Mouse (Mus musculus): ENCODE results near the gene Zc3h15. TPM values are rescaled to one million over a fixed set of nuclear protein-coding genes. Genes with fewer than 3 reads are reported as not detected.

The Zc3h15 gene
- polyA plus RNA-seq, 1 experiment from 2014 or later: 171 TPM

DNA sequence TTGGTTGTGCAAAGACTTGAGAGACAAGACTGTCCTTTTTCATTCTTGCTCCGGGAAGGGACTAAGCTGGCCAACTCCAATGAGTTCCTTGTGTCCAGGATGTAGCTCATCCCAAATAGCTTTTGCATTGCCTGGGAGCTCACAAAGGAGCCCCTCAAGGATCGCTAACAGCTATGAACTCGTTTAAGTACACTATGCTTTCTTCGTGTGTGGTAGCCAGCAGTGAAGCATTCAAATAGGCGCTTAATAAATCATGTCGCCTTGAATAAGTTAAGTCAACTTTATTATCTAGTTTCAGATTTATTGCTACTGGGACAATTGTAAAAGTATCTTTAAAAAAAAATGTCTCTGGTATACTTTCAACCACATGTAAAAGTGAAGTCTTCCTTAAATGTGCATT lies 37.5 kb downstream of the Zc3h15 start:
- Histone ChIP-seq H3K27me3 (replicated peaks; ENCODE audit: control insufficient read depth, insufficient read depth, low read length) (no peaks in the 10 kb centered on the region), H3K4me3 (ENCODE audit: low read length) (no peak overlapping the region)
- ATAC-seq: no peak

DNA sequence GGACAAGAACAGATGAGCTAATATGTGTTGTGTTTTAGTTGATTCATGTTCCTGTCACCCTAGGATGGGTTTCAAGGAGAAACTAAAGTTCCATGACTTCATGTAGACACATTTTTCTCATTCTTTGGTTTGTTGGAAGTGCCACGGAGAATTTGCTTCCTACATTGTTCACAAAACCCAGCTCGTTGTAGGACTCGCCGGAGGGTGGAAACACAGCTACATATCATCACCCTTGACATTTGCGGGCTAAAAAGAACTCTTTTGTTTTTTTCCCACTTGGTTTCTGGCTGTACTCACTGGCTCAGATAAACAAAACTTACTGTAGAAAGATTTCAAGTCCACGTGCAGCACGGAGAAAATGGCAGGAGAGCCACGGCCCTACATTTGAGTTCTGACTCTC lies 38.0 kb downstream of the Zc3h15 start:
- Histone ChIP-seq H3K27ac (ENCODE audit: low read depth, low read length) (no peak overlapping the region), H3K9me3 (ENCODE audit: control insufficient read depth, low read length) (no peaks in the 10 kb centered on the region), H3K36me3 (ENCODE audit: control insufficient read depth, insufficient read depth, low read length) (no peaks in the 10 kb centered on the region), H3K4me1 (ENCODE audit: control insufficient read depth, insufficient read depth, low read depth, low read length) (no peaks in the 10 kb centered on the region), H3K4me3 (ENCODE audit: low read length) (no peak overlapping the region), H3K27me3 (replicated peaks; ENCODE audit: control insufficient read depth, insufficient read depth, low read length) (no peaks in the 10 kb centered on the region), H3K4me2 (ENCODE audit: low read length) (no peak overlapping the region), H3K9ac (ENCODE audit: low read depth, low read length) (no peak overlapping the region)
- no peak for ATAC-seq
- 66% methylated on average over 8 of the region's 8 CpGs for WGBS

More for the DNA sequence above, 37.5 kb downstream of the Zc3h15 start:
- Histone ChIP-seq H3K9ac (ENCODE audit: low read depth, low read length) (no peak overlapping the region), H3K36me3 (ENCODE audit: control insufficient read depth, insufficient read depth, low read length) (no peaks in the 10 kb centered on the region), H3K4me1 (ENCODE audit: control insufficient read depth, insufficient read depth, low read depth, low read length) (no peaks in the 10 kb centered on the region), H3K9me3 (ENCODE audit: control insufficient read depth, low read length) (no peaks in the 10 kb centered on the region), H3K27ac (ENCODE audit: low read depth, low read length) (no peak overlapping the region), H3K4me2 (ENCODE audit: low read length) (no peak overlapping the region)
- WGBS: 53% methylated on average over 6 of the region's 6 CpGs

DNA sequence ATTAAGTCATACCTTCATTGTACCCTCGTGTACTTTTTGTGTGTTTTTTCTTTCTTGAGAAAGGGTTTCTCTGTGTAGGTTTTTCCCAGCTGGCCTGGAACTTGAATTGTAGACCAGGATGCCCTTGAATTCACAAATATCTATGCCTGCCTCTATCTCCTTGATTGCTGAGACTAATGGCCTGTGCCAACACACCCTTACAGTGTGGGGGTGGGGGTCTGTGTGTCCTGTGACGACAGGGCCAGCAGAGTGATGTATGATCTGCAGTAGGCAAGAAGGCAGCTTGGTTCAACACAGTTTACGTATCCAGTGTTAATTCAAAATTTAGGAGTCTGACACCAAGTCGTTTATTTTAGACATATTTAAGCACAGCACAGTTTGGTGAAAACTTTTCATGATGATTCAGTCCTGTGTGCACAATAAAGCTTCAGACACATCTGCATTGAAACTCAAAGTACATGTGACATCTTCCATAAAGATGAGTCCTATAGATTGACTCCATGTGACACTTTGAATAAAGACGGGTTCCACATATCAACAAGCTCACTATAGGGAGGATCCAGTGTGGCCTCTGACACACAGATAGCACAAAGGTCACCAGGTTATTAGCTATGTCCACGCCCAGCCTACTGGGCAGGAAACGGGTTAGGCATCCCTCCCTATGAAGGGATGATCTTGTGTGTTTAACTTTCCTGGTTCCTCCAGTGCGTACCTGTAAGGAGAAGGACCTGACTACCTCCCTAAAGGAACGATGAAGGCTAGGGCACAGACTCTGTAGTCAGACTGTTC lies 39.7 kb downstream of the Zc3h15 start:
- no peaks in the 10 kb centered on the region for H3K36me3 ChIP-seq (ENCODE audit: control insufficient read depth, insufficient read depth, low read length)
- no peak overlapping the region for H3K4me2 ChIP-seq (ENCODE audit: low read length)
- no peak for ATAC-seq
- H3K9ac ChIP-seq (ENCODE audit: low read depth, low read length): no peak overlapping the region
- H3K27me3 ChIP-seq (replicated peaks; ENCODE audit: control insufficient read depth, insufficient read depth, low read length): no peaks in the 10 kb centered on the region
- H3K4me3 ChIP-seq (ENCODE audit: low read length): no peak overlapping the region
- H3K27ac ChIP-seq (ENCODE audit: low read depth, low read length): no peak overlapping the region
- 85% methylated on average over 9 of the region's 9 CpGs for WGBS
- no peaks in the 10 kb centered on the region for H3K4me1 ChIP-seq (ENCODE audit: control insufficient read depth, insufficient read depth, low read depth, low read length)
- no peaks in the 10 kb centered on the region for H3K9me3 ChIP-seq (ENCODE audit: control insufficient read depth, low read length)

DNA sequence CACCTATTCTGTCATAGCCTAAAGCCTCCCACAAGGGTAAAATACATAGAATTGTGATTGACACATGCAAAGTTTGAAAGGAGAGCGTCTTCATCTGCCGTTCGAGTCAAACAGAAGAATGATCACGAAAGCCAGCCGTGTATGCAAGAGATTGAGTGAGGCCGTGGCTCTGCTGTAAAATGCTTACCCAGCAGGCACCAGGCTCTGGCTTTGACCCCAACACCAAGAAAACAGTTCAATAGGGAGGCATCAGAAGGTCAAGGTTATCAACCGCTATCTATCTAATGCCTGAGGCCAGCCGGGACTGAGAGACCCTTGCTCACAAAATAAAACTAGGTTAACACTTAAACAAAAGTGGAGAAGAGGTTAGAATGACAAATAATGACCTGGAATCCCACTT lies 40.5 kb downstream of the Zc3h15 start:
- Histone ChIP-seq H3K4me2 (ENCODE audit: low read length) (no peak overlapping the region), H3K9me3 (ENCODE audit: control insufficient read depth, low read length) (no peaks in the 10 kb centered on the region), H3K27ac (ENCODE audit: low read depth, low read length) (no peak overlapping the region), H3K9ac (ENCODE audit: low read depth, low read length) (no peak overlapping the region), H3K36me3 (ENCODE audit: control insufficient read depth, insufficient read depth, low read length) (no peaks in the 10 kb centered on the region), H3K4me3 (ENCODE audit: low read length) (no peak overlapping the region), H3K27me3 (replicated peaks; ENCODE audit: control insufficient read depth, insufficient read depth, low read length) (no peaks in the 10 kb centered on the region), H3K4me1 (ENCODE audit: control insufficient read depth, insufficient read depth, low read depth, low read length) (no peaks in the 10 kb centered on the region)
- WGBS: 88% methylated on average over 8 of the region's 8 CpGs
- no peak for ATAC-seq

DNA sequence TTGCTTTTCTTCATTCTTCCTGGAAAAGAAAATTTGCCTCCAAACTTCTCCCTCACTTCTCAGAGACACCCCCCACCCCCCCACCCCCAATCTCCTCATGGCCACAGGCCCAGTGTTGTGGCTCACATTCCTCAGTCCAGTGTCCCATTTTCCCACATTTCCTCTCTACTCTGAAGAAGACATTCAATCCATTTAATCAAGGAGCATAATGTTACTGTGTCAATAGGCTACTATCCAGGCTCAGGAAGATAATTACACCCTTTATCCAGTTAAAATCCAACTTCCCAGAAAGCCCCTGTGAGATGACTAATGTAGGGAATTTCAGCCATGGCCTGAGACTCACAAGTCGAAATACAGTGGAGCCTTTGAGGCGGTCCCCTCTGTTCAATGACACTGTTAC lies 46.1 kb downstream of the Zc3h15 start:
- Histone ChIP-seq H3K36me3 (ENCODE audit: control insufficient read depth, insufficient read depth, low read length) (no peaks in the 10 kb centered on the region), H3K27me3 (replicated peaks; ENCODE audit: control insufficient read depth, insufficient read depth, low read length) (no peaks in the 10 kb centered on the region), H3K27ac (ENCODE audit: low read depth, low read length) (no peak overlapping the region), H3K9me3 (ENCODE audit: control insufficient read depth, low read length) (no peaks in the 10 kb centered on the region), H3K4me1 (ENCODE audit: control insufficient read depth, insufficient read depth, low read depth, low read length) (no peaks in the 10 kb centered on the region), H3K4me3 (ENCODE audit: low read length) (no peak overlapping the region), H3K4me2 (ENCODE audit: low read length) (no peak overlapping the region), H3K9ac (ENCODE audit: low read depth, low read length) (no peak overlapping the region)
- no peak; the same call in 1 of the 2 replicates for ATAC-seq
- WGBS: 74% methylated on average over 2 of the region's 2 CpGs

DNA sequence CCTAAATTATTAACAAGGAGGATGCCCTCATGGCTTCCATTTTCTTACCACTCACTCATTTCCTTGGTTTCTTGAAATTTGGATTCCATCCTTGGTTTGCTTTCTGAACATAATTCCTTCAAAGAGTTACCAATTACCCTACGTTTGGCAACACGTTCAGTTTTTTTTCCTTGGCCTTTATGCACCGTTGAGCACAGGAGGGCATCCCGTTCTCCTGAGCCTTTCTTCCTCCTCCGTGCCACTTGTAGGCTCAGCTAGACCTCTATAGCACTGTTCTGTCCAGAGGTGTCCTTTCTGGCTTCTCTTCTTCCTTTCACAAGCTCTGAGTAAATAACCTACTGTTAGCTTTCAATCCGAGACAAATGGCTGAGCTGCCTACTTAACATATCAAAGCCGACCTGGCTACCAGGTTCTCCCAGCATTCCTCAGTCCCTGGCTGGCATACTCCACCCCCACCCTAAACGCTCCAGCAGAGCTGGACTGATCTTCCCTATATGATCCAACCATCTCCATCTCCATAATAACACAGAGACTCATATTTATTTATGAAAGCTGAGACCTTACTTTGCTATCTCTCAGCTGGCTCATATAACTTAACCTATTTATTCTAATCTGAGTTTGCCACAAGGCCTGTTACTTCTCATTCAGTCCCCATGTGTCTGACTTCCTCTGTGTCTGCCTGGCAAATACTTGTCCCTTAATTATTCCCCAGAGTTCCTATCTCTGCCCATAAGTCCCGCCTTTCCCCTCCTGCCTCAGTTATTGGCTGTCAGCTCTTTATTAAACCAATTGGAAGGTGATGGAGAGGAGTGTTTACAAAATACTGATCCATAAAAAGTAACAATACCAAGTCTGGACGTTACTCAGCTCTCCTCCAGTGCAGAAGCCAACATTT lies 48.7 kb downstream of the Zc3h15 start:
- H3K4me2 ChIP-seq (ENCODE audit: low read length): no peak overlapping the region
- ATAC-seq: no peak
- H3K9ac ChIP-seq (ENCODE audit: low read depth, low read length): no peak overlapping the region
- no peaks in the 10 kb centered on the region for H3K27me3 ChIP-seq (replicated peaks; ENCODE audit: control insufficient read depth, insufficient read depth, low read length)
- H3K4me1 ChIP-seq (ENCODE audit: control insufficient read depth, insufficient read depth, low read depth, low read length): no peaks in the 10 kb centered on the region
- no peaks in the 10 kb centered on the region for H3K36me3 ChIP-seq (ENCODE audit: control insufficient read depth, insufficient read depth, low read length)
- H3K27ac ChIP-seq (ENCODE audit: low read depth, low read length): no peak overlapping the region
- WGBS: 16% methylated on average over 10 of the region's 10 CpGs
- H3K9me3 ChIP-seq (ENCODE audit: control insufficient read depth, low read length): no peaks in the 10 kb centered on the region
- H3K4me3 ChIP-seq (ENCODE audit: low read length): no peak overlapping the region

DNA sequence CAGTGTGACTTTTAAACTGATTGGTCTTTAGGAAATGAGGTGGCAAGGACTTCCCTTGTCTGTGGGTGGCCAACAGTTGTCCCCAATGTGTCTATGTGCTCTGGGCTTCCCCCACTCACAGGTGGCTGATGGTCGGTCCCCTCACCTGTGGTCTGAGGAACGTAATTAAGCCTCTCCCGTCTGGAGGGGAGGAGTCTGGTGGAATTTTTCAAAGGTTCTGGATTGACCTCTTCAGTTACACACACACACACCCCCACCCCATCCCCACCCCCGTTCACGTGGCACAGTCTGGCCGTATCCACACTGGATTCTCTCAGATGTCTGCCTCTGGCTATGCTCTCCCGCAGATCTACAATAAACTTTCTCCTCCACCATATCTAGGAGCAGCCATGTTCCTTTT lies 49.8 kb downstream of the Zc3h15 start:
- no peaks in the 10 kb centered on the region for H3K9me3 ChIP-seq (ENCODE audit: control insufficient read depth, low read length)
- no peak overlapping the region for H3K4me3 ChIP-seq (ENCODE audit: low read length)
- no peak overlapping the region for H3K9ac ChIP-seq (ENCODE audit: low read depth, low read length)
- no peak overlapping the region for H3K4me2 ChIP-seq (ENCODE audit: low read length)
- H3K4me1 ChIP-seq (ENCODE audit: control insufficient read depth, insufficient read depth, low read depth, low read length): no peaks in the 10 kb centered on the region
- no peaks in the 10 kb centered on the region for H3K27me3 ChIP-seq (replicated peaks; ENCODE audit: control insufficient read depth, insufficient read depth, low read length)
- H3K27ac ChIP-seq (ENCODE audit: low read depth, low read length): no peak overlapping the region
- WGBS: 91% methylated on average over 7 of the region's 7 CpGs
- ATAC-seq: no peak
- no peaks in the 10 kb centered on the region for H3K36me3 ChIP-seq (ENCODE audit: control insufficient read depth, insufficient read depth, low read length)

DNA sequence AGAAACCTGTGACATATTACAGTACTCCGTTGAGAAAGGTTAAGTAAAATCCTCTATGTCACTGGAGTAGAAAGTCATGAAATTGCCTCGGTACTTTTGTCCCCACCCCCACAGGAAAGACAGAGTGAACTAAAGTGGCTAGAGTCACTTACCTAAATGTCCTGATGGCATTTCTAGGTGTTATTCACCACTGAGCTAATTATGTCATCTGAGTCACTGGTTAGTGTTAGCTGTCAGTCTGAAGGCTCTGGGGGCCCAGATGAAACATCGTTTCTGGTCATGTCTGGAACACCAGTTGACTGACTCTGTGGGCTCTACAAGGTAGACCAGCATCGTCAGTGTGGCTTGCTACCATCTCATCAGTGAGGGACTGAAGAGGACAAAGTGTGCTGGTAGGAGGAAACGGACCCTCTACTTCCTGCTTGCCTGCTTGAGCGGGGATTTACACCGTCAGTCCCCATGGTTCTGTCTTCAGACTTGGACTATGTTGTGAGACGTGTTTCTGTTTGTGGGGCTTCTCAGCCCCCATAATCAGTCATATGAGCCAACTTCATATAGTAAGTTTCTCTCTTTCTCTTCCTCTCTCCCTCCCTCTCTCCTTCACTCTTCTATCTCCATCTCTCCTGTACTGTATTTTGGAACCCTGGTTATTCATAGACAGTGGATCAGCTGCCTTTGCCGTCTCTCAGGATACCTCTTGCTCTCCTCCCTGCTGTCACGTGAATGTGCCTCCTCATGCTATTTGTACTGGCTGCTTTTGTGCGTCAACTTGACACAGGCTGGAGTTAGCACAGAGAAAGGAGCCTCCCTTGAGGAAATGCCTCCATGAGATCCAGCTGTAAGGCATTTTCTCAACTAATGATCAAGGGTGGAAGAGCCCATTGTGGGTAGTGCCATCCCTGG lies 51.4 kb downstream of the Zc3h15 start:
- Histone ChIP-seq H3K4me2 (ENCODE audit: low read length) (no peak overlapping the region), H3K27ac (ENCODE audit: low read depth, low read length) (no peak overlapping the region), H3K4me1 (ENCODE audit: control insufficient read depth, insufficient read depth, low read depth, low read length) (no peaks in the 10 kb centered on the region), H3K27me3 (replicated peaks; ENCODE audit: control insufficient read depth, insufficient read depth, low read length) (no peaks in the 10 kb centered on the region), H3K4me3 (ENCODE audit: low read length) (no peak overlapping the region), H3K36me3 (ENCODE audit: control insufficient read depth, insufficient read depth, low read length) (no peaks in the 10 kb centered on the region), H3K9ac (ENCODE audit: low read depth, low read length) (no peak overlapping the region), H3K9me3 (ENCODE audit: control insufficient read depth, low read length) (no peaks in the 10 kb centered on the region)
- no peak for ATAC-seq
- WGBS: 84% methylated on average over 11 of the region's 11 CpGs

Data from hindbrain, embryonic 16.5 days (tissue).